Mouse (Mus musculus) spleen, adult 2 months (tissue): Measurements from ENCODE around the gene Kdm5a.

Experiments
- CTCF ChIP-seq: fragments of 200-500 bp; IDR thresholded peaks from 2 replicates; pipeline ENCODE4 v1.5.1; 2011; ENCODE audit warnings: mild to moderate bottlenecking, inconsistent platforms; ENCODE audit not compliant: insufficient read depth, insufficient read length, insufficient replicate concordance; ENCODE audit errors: extremely low read depth
- POLR2A ChIP-seq: fragments of 200-500 bp; IDR thresholded peaks from 2 replicates; pipeline ENCODE4 v1.6.1; 2011; ENCODE audit warnings: low read depth, low read length, inconsistent platforms

DNA sequence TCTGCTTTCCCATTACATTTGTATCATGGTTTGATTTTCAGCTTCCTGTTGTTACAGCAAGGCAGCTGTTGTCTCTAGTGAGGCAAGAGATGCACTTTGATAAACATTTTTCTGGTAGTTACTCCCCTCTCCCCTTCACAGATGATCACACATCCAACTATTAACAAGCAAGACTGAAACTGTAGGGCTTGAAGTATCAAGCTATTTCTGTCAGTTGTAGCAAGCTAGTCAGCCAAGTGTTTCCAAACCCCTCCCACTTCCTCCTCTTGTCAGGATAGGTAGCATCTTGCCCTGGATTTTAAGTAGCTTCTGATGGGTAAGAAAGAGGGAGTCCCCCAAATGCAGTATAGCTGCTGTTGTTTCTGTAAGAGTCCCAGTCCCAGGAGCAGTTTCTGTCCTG, 105.8 kb downstream of the Kdm5a start:
- TF ChIP-seq POLR2A (no peak), CTCF (no peak)
